Mouse (Mus musculus): ENCODE measurements around the gene Lrrc4.
A peak's percentile ranks its signal among the peaks of the same experiment; 100 is the strongest.

Lrrc4 gene

GRCm38 (mm10) chr6:28825894-28826293, 5.7 kb downstream of the Lrrc4 start:
- DNase-seq (ENCODE audit: low spot score in 2 of 2): no peak

GRCm38 (mm10) chr6:28823802-28824201, 7.7 kb downstream of the Lrrc4 start:
- no peak for DNase-seq (ENCODE audit: low spot score in 2 of 2)

- DNase-seq (ENCODE audit: low spot score in 2 of 2): no peak
Measured at GRCm38 (mm10) chr6:28823375-28823774, 8.2 kb downstream of the Lrrc4 start.

GRCm38 (mm10) chr6:28822296-28822695, 9.3 kb downstream of the Lrrc4 start:
- DNase-seq (ENCODE audit: low spot score in 2 of 2): no peak

GRCm38 (mm10) chr6:28819509-28820358, 11.8 kb downstream of the Lrrc4 start:
- no peak for DNase-seq (ENCODE audit: low spot score in 2 of 2)

GRCm38 (mm10) chr6:28817039-28817438, 14.5 kb downstream of the Lrrc4 start:
- peak; percentile 71 to 85 for DNase-seq (ENCODE audit: low spot score in 2 of 2)

- no peak for DNase-seq (ENCODE audit: low spot score in 2 of 2)
Measured at GRCm38 (mm10) chr6:28814895-28815294, 16.7 kb downstream of the Lrrc4 start.

GRCm38 (mm10) chr6:28813057-28813456, 18.5 kb downstream of the Lrrc4 start:
- no peak for DNase-seq (ENCODE audit: low spot score in 2 of 2)

GRCm38 (mm10) chr6:28804751-28805150, 26.8 kb downstream of the Lrrc4 start:
- no peak for DNase-seq (ENCODE audit: low spot score in 2 of 2)

- no peak for DNase-seq (ENCODE audit: low spot score in 2 of 2)
Measured at GRCm38 (mm10) chr6:28803678-28804279, 27.8 kb downstream of the Lrrc4 start.

- DNase-seq (ENCODE audit: low spot score in 2 of 2): peak in 1 of 2 experiments; percentile 78
Measured at GRCm38 (mm10) chr6:28800976-28801375, 30.6 kb downstream of the Lrrc4 start.

- no peak for DNase-seq (ENCODE audit: low spot score in 2 of 2)
Measured at GRCm38 (mm10) chr6:28799818-28800217, 31.7 kb downstream of the Lrrc4 start.

- no peak for DNase-seq (ENCODE audit: low spot score in 2 of 2)
Measured at GRCm38 (mm10) chr6:28795792-28796515, 35.6 kb downstream of the Lrrc4 start.

- DNase-seq (ENCODE audit: low spot score in 2 of 2): no peak
Measured at GRCm38 (mm10) chr6:28795380-28795779, 36.2 kb downstream of the Lrrc4 start.

- no peak for DNase-seq (ENCODE audit: low spot score in 2 of 2)
Measured at GRCm38 (mm10) chr6:28791809-28792208, 39.7 kb downstream of the Lrrc4 start.

- no peak for DNase-seq (ENCODE audit: low spot score in 2 of 2)
Measured at GRCm38 (mm10) chr6:28791183-28791582, 40.4 kb downstream of the Lrrc4 start.

- no peak for DNase-seq (ENCODE audit: low spot score in 2 of 2)
Measured at GRCm38 (mm10) chr6:28789685-28790084, 41.9 kb downstream of the Lrrc4 start.

- DNase-seq (ENCODE audit: low spot score in 2 of 2): no peak
Measured at GRCm38 (mm10) chr6:28787133-28787532, 44.4 kb downstream of the Lrrc4 start.

GRCm38 (mm10) chr6:28785770-28786169, 45.8 kb downstream of the Lrrc4 start:
- DNase-seq (ENCODE audit: low spot score in 2 of 2): no peak

GRCm38 (mm10) chr6:28783953-28784352, 47.6 kb downstream of the Lrrc4 start:
- DNase-seq (ENCODE audit: low spot score in 2 of 2): no peak

GRCm38 (mm10) chr6:28783082-28783647, 48.4 kb downstream of the Lrrc4 start:
- DNase-seq (ENCODE audit: low spot score in 2 of 2): no peak

GRCm38 (mm10) chr6:28781696-28782095, 49.9 kb downstream of the Lrrc4 start:
- peak in 1 of 2 experiments; percentile 82 for DNase-seq (ENCODE audit: low spot score in 2 of 2)
